Mouse (Mus musculus) embryonic facial prominence, embryonic 15.5 days (tissue): Measurements from ENCODE around the gene Adk. TPM values are rescaled to one million over a fixed set of nuclear protein-coding genes. Genes with fewer than 3 reads are reported as not detected.

Source experiments
- ATAC-seq: fragments of 200-750 bp; cut with Nextera tagmentation; 2 replicates; pipeline ENCODE4 v1.8.0; 2017; ENCODE audit warnings: low read depth, moderate TSS enrichment; ENCODE audit not compliant: insufficient number of reproducible peaks, low FRiP score, low TSS enrichment
- H3K27ac ChIP-seq: fragments of 300-500 bp; sonication (generic); replicated peaks from 2 replicates; pipeline ENCODE4 v1.5.1; 2015; ENCODE audit warnings: mild to moderate bottlenecking, inconsistent platforms
- H3K27me3 ChIP-seq: fragments of 300-500 bp; sonication (generic); 2 replicates; pipeline ENCODE4 v1.6.1; 2015; ENCODE audit warnings: inconsistent platforms
- H3K36me3 ChIP-seq: fragments of 300-500 bp; sonication (generic); 2 replicates; pipeline ENCODE4 v1.6.1; 2015; ENCODE audit warnings: mild to moderate bottlenecking, inconsistent platforms
- H3K4me1 ChIP-seq: fragments of 300-500 bp; sonication (generic); 2 replicates; pipeline ENCODE4 v1.6.1; 2015; ENCODE audit warnings: inconsistent platforms
- H3K4me2 ChIP-seq: fragments of 300-500 bp; sonication (generic); replicated peaks from 2 replicates; pipeline ENCODE4 v1.6.1; 2015; ENCODE audit warnings: mild to moderate bottlenecking, inconsistent platforms
- H3K4me3 ChIP-seq: fragments of 300-500 bp; sonication (generic); replicated peaks from 2 replicates; pipeline ENCODE4 v1.5.1; 2015; ENCODE audit warnings: mild to moderate bottlenecking, inconsistent platforms
- H3K9ac ChIP-seq: fragments of 300-500 bp; sonication (generic); 2 replicates; pipeline ENCODE4 v1.6.1; 2015; ENCODE audit warnings: inconsistent platforms
- H3K9me3 ChIP-seq: fragments of 300-500 bp; sonication (generic); replicated peaks from 2 replicates; pipeline ENCODE4 v1.6.1; 2016; ENCODE audit warnings: inconsistent platforms
- WGBS: fragments of 180-500 bp; shearing (Covaris S2); methylation state at CpG from one replicate; pipeline ENCODE4 v1.1.7; 2015; 5-methylcytosine and 5-hydroxymethylcytosine counted together
- polyA plus RNA-seq: library from polyadenylated mRNA; unstranded; fragments of >200 nt; fragmentation: Nextera tagmentation; extraction: Ambion mirVana; gene quantifications from 2 replicates; pipeline ENCODE4 v1.2.1, GENCODE M21; 2015

The Adk gene
- polyA plus RNA-seq, 1 experiment from 2014 or later = 139 TPM

DNA sequence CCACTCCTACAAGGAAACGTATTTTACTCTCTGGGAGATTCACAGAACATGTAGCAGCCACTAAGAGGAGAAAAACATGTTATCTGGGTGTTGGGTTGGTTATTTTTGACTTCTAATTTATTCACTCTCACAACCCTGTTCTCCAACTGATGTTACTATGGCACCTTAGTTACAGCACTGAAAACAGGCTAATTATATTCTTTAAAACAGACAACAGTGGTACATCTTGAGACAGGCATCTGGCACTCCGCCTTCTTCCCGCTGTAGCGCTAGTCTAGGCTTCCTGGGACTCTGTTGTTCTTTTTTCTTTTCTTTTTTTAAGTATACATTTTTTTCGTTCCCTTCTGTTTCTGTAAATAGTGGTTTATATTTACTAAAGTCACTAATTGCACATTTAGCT lies 258.2 kb downstream of the Adk start:
- no peak for ATAC-seq
- no peaks in the 10 kb centered on the region for H3K9me3 ChIP-seq

DNA sequence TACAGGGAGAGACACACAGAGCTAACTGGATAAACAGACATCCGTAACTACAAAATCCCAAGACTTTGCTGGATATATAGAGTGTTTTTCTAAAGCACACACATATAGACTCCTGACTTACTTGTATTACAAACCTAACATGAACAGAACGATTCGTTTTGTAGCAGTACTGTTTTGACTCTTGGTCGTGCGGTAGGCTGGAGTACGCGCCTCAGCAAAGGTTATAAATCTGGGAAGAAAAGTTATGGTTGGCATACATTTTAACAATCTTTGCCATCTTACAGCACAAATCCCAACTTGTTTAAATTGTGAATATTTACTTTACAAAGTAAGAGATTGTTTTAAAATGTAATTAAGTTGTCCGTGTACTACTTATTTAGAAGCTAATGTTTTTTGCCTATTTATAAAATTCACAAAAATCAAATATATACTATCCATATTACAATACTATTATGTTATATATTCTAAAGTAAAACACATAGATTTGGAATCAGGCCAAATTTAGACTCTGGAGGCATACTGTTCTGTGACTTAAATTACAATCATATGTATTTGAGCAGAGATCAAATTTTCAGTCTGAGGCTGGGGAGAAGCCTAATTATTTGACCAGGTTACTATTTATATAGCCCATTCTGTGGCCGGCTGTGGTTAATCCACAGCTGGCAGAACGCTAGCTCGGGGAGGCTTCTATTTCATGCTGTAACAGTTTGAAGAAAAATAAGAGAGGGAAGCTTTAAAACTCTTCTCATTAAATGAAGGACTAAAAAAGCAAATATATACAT lies 261.4 kb downstream of the Adk start:
- H3K4me3 ChIP-seq = no peak overlapping the region
- no peak overlapping the region for H3K4me2 ChIP-seq
- 32% methylated on average over 11 of the region's 11 CpGs for WGBS
- no peaks in the 10 kb centered on the region for H3K27me3 ChIP-seq
- no peaks in the 10 kb centered on the region for H3K9me3 ChIP-seq
- no peak overlapping the region for H3K9ac ChIP-seq
- no peak for ATAC-seq
- peak overlapping the region; percentile 60 for H3K27ac ChIP-seq
- peaks cover 23% of the 10 kb centered on the region for H3K4me1 ChIP-seq
- H3K36me3 ChIP-seq = no peaks in the 10 kb centered on the region

More for the DNA sequence above, 258.2 kb downstream of the Adk start:
- H3K27me3 ChIP-seq = no peaks in the 10 kb centered on the region
- 63% methylated on average over 5 of the region's 5 CpGs for WGBS
- H3K4me3 ChIP-seq = no peak overlapping the region
- H3K9ac ChIP-seq = no peak overlapping the region
- no peaks in the 10 kb centered on the region for H3K36me3 ChIP-seq
- H3K27ac ChIP-seq = no peak overlapping the region
- H3K4me1 ChIP-seq = peaks cover 27% of the 10 kb centered on the region
- H3K4me2 ChIP-seq = no peak overlapping the region

DNA sequence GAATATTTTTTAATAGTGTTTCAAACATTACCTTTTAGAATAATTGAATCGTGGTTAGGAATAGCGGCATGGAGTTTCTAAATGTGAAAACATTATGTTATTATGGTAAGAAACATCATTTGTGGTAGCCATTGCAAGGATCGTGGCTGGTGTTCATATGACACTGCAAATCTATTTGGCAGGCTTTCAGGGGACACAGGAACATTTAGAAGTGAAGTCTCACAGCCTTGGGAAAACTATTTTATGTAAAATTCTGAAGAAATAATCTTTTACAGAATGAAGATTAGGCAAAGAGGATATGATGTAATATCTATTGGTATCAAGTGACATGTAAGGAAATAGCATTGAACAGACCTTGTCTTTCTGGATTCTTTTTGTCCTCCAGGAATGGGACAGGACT lies 262.1 kb downstream of the Adk start:
- H3K4me3 ChIP-seq = no peak overlapping the region
- H3K9me3 ChIP-seq = no peaks in the 10 kb centered on the region
- no peaks in the 10 kb centered on the region for H3K27me3 ChIP-seq
- no peak overlapping the region for H3K4me2 ChIP-seq
- WGBS = 37% methylated on average over 3 of the region's 3 CpGs
- peak overlapping the region; percentile 60 for H3K27ac ChIP-seq
- H3K9ac ChIP-seq = no peak overlapping the region
- H3K36me3 ChIP-seq = no peaks in the 10 kb centered on the region
- peaks cover 19% of the 10 kb centered on the region for H3K4me1 ChIP-seq
- ATAC-seq = no peak

DNA sequence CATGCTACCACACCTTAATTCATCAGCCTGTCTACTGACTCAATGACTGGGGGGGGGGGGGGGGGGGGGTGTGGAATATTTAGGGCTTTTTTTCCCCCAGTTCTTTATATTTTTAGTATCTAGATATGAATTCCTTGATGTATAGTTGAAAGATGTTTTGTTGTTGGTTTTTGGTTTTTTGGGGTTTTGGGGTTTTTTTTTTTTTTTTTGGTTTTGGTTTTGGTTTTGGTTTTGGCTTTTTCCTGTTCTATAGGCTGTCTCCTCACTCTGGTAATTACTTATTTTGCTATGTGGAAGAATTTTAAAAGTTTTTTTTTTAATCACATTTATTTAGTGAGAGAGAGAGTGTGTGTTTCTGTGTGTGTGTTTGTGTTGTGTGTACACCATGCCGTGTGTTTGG lies 282.5 kb downstream of the Adk start:
- WGBS = 92% methylated on average over 1 of the region's 1 CpGs
- Histone ChIP-seq H3K4me1 (no peaks in the 10 kb centered on the region), H3K9me3 (no peaks in the 10 kb centered on the region), H3K4me2 (no peak overlapping the region), H3K27ac (no peak overlapping the region), H3K36me3 (no peaks in the 10 kb centered on the region), H3K27me3 (no peaks in the 10 kb centered on the region), H3K4me3 (no peak overlapping the region), H3K9ac (no peak overlapping the region)
- no peak for ATAC-seq

DNA sequence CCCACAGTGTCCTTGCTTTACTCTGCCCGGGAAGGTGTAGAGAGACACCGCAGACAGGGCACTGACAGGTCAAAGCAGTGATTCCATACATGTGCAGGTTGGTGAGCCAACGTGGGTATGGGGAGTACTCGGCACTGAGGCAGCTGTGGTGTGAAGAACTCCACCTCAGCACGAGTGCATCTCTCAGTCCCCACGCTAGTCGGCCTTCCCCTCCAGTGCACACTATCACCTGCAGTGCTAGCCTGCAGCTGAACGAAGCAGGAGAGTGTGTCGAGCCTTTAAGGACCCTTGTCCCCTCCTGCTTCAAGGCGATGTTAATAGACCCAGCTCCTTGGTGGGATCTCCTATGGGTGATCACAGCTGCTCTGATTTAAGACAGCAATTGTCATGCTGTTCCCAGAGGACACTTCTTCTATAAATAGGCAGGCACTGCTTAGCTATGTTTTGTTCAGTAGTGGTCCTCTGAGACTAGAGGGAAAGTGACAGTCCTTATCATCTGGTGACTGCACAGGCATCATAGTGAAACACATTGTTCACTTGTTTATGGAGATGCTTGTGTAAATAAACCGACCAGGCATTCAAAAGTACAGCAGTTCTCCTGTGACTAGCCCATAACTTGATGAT lies 283.4 kb downstream of the Adk start:
- Histone ChIP-seq H3K27me3 (no peaks in the 10 kb centered on the region), H3K4me1 (no peaks in the 10 kb centered on the region), H3K4me2 (no peak overlapping the region), H3K4me3 (no peak overlapping the region), H3K27ac (no peak overlapping the region), H3K36me3 (no peaks in the 10 kb centered on the region), H3K9ac (no peak overlapping the region), H3K9me3 (no peaks in the 10 kb centered on the region)
- ATAC-seq = no peak
- WGBS = 69% methylated on average over 11 of the region's 11 CpGs

DNA sequence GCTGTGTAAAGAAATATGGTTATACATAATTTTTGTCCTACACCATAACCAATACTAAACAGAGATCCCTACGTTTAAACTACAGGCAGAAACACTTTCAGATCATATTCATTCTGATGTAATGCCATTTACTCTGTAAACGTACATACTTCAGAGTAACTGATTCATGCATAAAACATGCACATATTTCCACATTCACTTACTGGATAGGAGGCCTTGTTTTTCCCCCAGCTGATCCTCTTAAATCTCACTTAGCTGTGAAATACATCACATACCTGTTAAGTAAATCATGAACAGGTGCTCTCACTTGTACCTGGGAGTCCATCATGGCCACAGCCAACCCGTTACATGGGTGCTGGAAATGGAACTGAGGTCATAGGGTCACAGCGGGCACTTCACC lies 285.6 kb downstream of the Adk start:
- Histone ChIP-seq H3K4me3 (no peak overlapping the region), H3K27ac (no peak overlapping the region), H3K4me2 (no peak overlapping the region), H3K9ac (no peak overlapping the region), H3K4me1 (no peaks in the 10 kb centered on the region), H3K36me3 (no peaks in the 10 kb centered on the region), H3K9me3 (no peaks in the 10 kb centered on the region), H3K27me3 (no peaks in the 10 kb centered on the region)
- no peak for ATAC-seq
- WGBS = 54% methylated on average over 4 of the region's 4 CpGs

DNA sequence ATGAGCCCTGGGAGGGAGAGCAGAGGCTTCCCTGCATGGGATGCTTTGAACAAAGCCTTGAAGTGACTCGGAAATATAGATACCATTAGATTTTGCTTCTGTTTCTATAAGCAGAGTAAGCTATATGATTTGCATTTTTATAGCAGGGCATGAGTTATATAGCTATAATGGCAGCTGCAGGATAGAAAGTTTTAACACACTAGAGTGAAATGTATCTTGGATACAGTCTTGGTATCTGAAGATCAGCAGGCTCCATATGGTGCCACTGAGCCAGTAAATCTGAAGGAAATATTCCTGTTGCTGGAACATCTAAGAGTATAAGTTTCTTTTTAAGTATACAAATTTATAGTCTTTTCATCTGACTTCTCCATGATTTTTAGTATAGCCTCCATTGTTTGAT lies 288.8 kb downstream of the Adk start:
- Histone ChIP-seq H3K27ac (no peak overlapping the region), H3K4me3 (no peak overlapping the region), H3K9me3 (no peaks in the 10 kb centered on the region), H3K4me2 (no peak overlapping the region), H3K4me1 (no peaks in the 10 kb centered on the region), H3K36me3 (no peaks in the 10 kb centered on the region), H3K27me3 (no peaks in the 10 kb centered on the region), H3K9ac (no peak overlapping the region)
- no peak for ATAC-seq
- 78% methylated on average over 1 of the region's 1 CpGs for WGBS

DNA sequence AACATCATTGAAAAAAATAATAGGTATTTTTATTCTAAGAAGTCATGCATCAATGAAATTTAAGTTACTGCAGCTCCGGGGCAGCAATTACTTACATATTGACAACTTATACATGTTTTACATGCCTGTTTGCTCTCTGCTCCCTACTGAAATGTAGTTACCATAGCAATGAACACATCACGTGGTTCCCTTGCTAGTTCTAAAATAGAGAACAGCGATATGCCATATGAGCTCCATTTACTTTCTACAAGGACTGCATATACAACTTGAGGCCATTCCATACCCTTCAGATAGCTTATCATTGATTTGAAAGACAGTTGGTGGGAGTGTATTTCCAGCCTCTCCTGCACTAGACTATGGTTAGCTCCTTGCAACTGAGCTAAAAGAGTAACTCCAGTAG lies 290.6 kb downstream of the Adk start:
- no peak for ATAC-seq
- no peaks in the 10 kb centered on the region for H3K27me3 ChIP-seq
- no peak overlapping the region for H3K27ac ChIP-seq
- no peaks in the 10 kb centered on the region for H3K4me1 ChIP-seq
- no peaks in the 10 kb centered on the region for H3K36me3 ChIP-seq
- 45% methylated on average over 3 of the region's 3 CpGs for WGBS
- no peak overlapping the region for H3K4me2 ChIP-seq
- no peaks in the 10 kb centered on the region for H3K9me3 ChIP-seq
- no peak overlapping the region for H3K4me3 ChIP-seq
- no peak overlapping the region for H3K9ac ChIP-seq

DNA sequence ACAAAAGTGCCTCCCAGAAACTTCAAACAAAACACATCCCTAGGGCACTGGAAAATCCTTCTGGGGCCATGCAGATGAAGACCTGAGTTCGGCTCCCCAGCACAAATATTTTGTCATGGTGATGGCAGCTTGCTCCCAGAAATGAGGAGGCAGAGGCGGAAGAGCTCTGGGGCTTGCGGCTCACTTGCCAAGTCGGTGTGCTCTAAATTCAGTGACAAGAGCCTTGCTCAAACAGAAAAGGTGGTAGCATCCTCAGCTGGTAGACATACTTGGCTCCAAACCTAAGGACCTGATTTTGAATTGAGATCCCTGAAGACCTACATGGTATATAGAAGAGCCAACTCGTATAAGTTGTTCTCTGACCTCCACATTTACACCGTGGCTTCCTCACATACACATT lies 292.5 kb downstream of the Adk start:
- Histone ChIP-seq H3K27ac (no peak overlapping the region), H3K36me3 (no peaks in the 10 kb centered on the region), H3K9ac (no peak overlapping the region), H3K4me1 (no peaks in the 10 kb centered on the region), H3K4me2 (no peak overlapping the region), H3K9me3 (no peaks in the 10 kb centered on the region), H3K27me3 (no peaks in the 10 kb centered on the region), H3K4me3 (no peak overlapping the region)
- 80% methylated on average over 6 of the region's 6 CpGs for WGBS
- no peak for ATAC-seq

DNA sequence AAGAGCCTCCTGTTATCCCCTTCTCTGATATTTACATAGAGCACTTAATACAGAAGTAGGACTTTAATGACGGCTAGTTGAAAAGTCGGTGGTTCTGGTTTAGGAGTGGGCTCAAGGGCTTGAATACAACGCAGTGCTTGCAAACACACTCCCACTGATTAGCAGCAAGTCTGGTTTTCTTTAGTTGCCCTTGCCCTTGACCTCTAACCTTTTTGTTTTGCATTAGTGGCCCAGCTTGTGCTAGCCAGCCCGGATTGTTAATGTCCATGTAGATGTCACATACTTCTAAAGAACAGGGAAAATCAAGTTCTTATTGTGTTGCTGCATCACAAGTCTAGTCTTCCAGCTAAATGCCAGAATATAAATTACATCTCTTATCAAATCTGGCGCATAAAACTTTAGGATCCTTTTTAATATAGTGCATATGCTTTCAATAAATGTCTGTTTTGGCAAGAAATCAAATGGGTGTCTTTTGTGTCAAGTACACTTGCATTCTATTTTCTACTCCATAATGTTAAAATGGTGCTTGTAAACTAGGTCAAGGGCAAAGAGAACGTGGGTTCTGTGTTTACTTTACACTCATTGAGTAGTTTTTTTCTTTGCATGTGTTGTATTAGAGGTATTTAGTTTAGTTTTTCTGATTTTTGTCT lies 296.4 kb downstream of the Adk start:
- H3K9ac ChIP-seq = no peak overlapping the region
- no peak overlapping the region for H3K27ac ChIP-seq
- H3K36me3 ChIP-seq = no peaks in the 10 kb centered on the region
- no peak overlapping the region for H3K4me2 ChIP-seq
- no peaks in the 10 kb centered on the region for H3K4me1 ChIP-seq
- no peak overlapping the region for H3K4me3 ChIP-seq
- no peak for ATAC-seq
- H3K9me3 ChIP-seq = no peaks in the 10 kb centered on the region
- no peaks in the 10 kb centered on the region for H3K27me3 ChIP-seq
- 43% methylated on average over 6 of the region's 6 CpGs for WGBS

DNA sequence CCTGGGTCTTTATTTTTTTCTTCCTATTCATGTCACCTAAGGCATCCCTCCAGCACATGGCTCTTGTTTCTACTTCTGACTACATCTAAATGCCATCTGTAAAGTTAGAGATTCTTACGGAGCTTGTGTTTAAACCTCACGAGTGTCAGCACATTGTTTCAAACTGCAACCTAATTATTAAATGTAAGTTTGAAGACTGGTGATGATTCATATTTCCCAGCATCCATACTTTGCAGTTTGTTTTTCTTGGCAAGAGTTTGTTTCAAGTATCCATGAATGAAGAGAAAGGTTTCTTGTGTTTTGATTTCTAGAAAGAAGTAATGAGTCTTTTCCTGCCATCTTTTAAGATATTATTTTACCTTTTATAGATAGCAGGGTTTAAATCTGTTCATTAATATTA lies 299.3 kb downstream of the Adk start:
- Histone ChIP-seq H3K9me3 (no peaks in the 10 kb centered on the region), H3K27me3 (no peaks in the 10 kb centered on the region), H3K4me3 (no peak overlapping the region), H3K27ac (no peak overlapping the region), H3K36me3 (no peaks in the 10 kb centered on the region), H3K9ac (no peak overlapping the region), H3K4me2 (no peak overlapping the region), H3K4me1 (no peaks in the 10 kb centered on the region)
- ATAC-seq = no peak
- WGBS = 55% methylated on average over 2 of the region's 2 CpGs
